Mouse (Mus musculus) megakaryocyte, embryonic 14.5 days (primary cell): Measurements from ENCODE around the gene Dnmt3b.

Source experiments
- FLI1 ChIP-seq: IDR thresholded peaks from 2 replicates; pipeline ENCODE4 v1.6.1; 2012; ENCODE audit warnings: low read length, inconsistent platforms, mixed read lengths
- GATA1 ChIP-seq: IDR thresholded peaks from 3 replicates; pipeline ENCODE4 v1.6.1; 2012; ENCODE audit warnings: mixed read lengths, low read length, inconsistent platforms, borderline replicate concordance

GRCm38 (mm10) chr2:153694462-153695085 lies 45.3 kb downstream of the Dnmt3b start:
- no peak for TF ChIP-seq GATA1
- no peak for TF ChIP-seq FLI1
